Mouse (Mus musculus) G1E (cell line): ENCODE measurements at regions not wholly inside any gene's neighbourhood (a gene's known extent, or its start where the extent isn't known, plus 50 kb on each side); places are given as distances from the start of the nearest gene placed in this dataset.

ENCODE experiments used
- ATAC-seq: 2 replicates; pipeline ENCODE4 v1.8.0; 2016; ENCODE audit warnings: mild to moderate bottlenecking; ENCODE audit not compliant: insufficient number of reproducible peaks, poor library complexity, low FRiP score, severe bottlenecking; ENCODE audit errors: extremely low read depth
- DNase-seq: peaks from one replicate; pipeline ENCODE4 v3.0.0; 2012; ENCODE audit warnings: low spot score
- H3K27me3 ChIP-seq: 2 replicates; pipeline ENCODE4 v1.6.1; 2012; ENCODE audit warnings: mild to moderate bottlenecking, low read length, inconsistent platforms; ENCODE audit not compliant: insufficient read depth
- H3K36me3 ChIP-seq: replicated peaks from 2 replicates; pipeline ENCODE3; 2012; ENCODE audit warnings: mild to moderate bottlenecking, inconsistent platforms
- H3K4me1 ChIP-seq: 2 replicates; pipeline ENCODE4 v1.6.1; 2012; ENCODE audit warnings: low read depth, low read length, inconsistent platforms, mixed read lengths; ENCODE audit not compliant: insufficient read depth
- H3K4me3 ChIP-seq: 2 replicates; pipeline ENCODE4 v1.5.1; 2012; ENCODE audit warnings: low read depth, mild to moderate bottlenecking, inconsistent platforms, low read length, moderate library complexity, mixed read lengths
- H3K9me3 ChIP-seq: replicated peaks from 2 replicates; pipeline ENCODE4 v1.6.1; 2012; ENCODE audit warnings: inconsistent platforms
- CTCF ChIP-seq: IDR thresholded peaks from 2 replicates; pipeline ENCODE4 v1.5.1; 2012; ENCODE audit warnings: low read depth, low read length, inconsistent platforms, mixed read lengths
- GATA1 ChIP-seq: IDR thresholded peaks from 2 replicates; pipeline ENCODE4 v1.6.1; 2012; ENCODE audit warnings: borderline replicate concordance, low read length, inconsistent platforms, mixed read lengths
- GATA2 ChIP-seq: IDR thresholded peaks from 2 replicates; pipeline ENCODE4 v1.6.1; 2012; ENCODE audit warnings: low read depth, low read length, inconsistent platforms, borderline replicate concordance
- POLR2AphosphoS5 ChIP-seq: IDR thresholded peaks from 2 replicates; pipeline ENCODE4 v1.6.1; 2012; ENCODE audit warnings: low read depth, low read length, inconsistent platforms; ENCODE audit not compliant: insufficient replicate concordance
- TAL1 ChIP-seq: conservative IDR thresholded peaks from 2 replicates; pipeline ENCODE4 v1.6.1; 2012; ENCODE audit warnings: low read depth, low read length, inconsistent platforms, mixed read lengths

GRCm38 (mm10) chr19:6600873-6601530 lies 58.2 kb upstream of the Slc22a12 start:
- H3K36me3 ChIP-seq: no peaks in the 10 kb centered on the region
- H3K4me1 ChIP-seq: no peaks in the 10 kb centered on the region
- H3K9me3 ChIP-seq: no peaks in the 10 kb centered on the region
- no peak for TF ChIP-seq CTCF
- no peak for TF ChIP-seq POLR2AphosphoS5
- TF ChIP-seq GATA1: no peak
- TF ChIP-seq GATA2: no peak
- no peak for TF ChIP-seq TAL1
- no peak for DNase-seq
- no peak for ATAC-seq
- H3K4me3 ChIP-seq: no peak overlapping the region
- peaks cover 7% of the 10 kb centered on the region; the same call in 1 of the 2 replicates for H3K27me3 ChIP-seq

GRCm38 (mm10) chr19:6599281-6599680 lies 56.4 kb upstream of the Slc22a12 start:
- H3K27me3 ChIP-seq: peaks cover 7% of the 10 kb centered on the region; the same call in 1 of the 2 replicates

GRCm38 (mm10) chr19:6598186-6598585 lies 55.4 kb upstream of the Slc22a12 start:
- H3K27me3 ChIP-seq: peaks cover 4% of the 10 kb centered on the region; the same call in 1 of the 2 replicates
- ATAC-seq: no peak

More at GRCm38 (mm10) chr19:6599281-6599680, 56.4 kb upstream of the Slc22a12 start:
- no peaks in the 10 kb centered on the region for H3K36me3 ChIP-seq
- no peak overlapping the region for H3K4me3 ChIP-seq
- TF ChIP-seq CTCF (no peak), POLR2AphosphoS5 (no peak), GATA1 (no peak), TAL1 (no peak), GATA2 (no peak)
- no peaks in the 10 kb centered on the region; the same call in 1 of the 2 replicates for H3K4me1 ChIP-seq
- ATAC-seq: no peak
- H3K9me3 ChIP-seq: no peaks in the 10 kb centered on the region
- DNase-seq: no peak

GRCm38 (mm10) chr19:6595801-6596200 lies 53.0 kb upstream of the Slc22a12 start:
- Histone ChIP-seq H3K9me3 (no peaks in the 10 kb centered on the region), H3K4me1 (no peaks in the 10 kb centered on the region; the same call in 1 of the 2 replicates), H3K4me3 (no peak overlapping the region), H3K36me3 (no peaks in the 10 kb centered on the region), H3K27me3 (peaks cover 4% of the 10 kb centered on the region; the same call in 1 of the 2 replicates)
- DNase-seq (no peak), ATAC-seq (no peak)
- no peak for TF ChIP-seq POLR2AphosphoS5
- no peak for TF ChIP-seq GATA1
- TF ChIP-seq TAL1: no peak
- TF ChIP-seq CTCF: no peak
- no peak for TF ChIP-seq GATA2

More at GRCm38 (mm10) chr19:6598186-6598585, 55.4 kb upstream of the Slc22a12 start:
- Histone ChIP-seq H3K36me3 (no peaks in the 10 kb centered on the region), H3K4me1 (no peaks in the 10 kb centered on the region; the same call in 1 of the 2 replicates), H3K4me3 (no peak overlapping the region), H3K9me3 (no peaks in the 10 kb centered on the region)
- TF ChIP-seq TAL1 (no peak), POLR2AphosphoS5 (no peak), CTCF (no peak), GATA1 (no peak), GATA2 (no peak)
- no peak for DNase-seq
